Mouse (Mus musculus): Measurements from ENCODE around the gene Casp7.

GRCm38 (mm10) chr19:56381407-56381806 is 15.5 kb upstream of the Casp7 start:
- TF ChIP-seq NANOG (IDR thresholded peaks at IDR 0.05; ENCODE audit: borderline replicate concordance, low read length) = no peak
- no peak for TF ChIP-seq CTCF (conservative IDR thresholded peaks at IDR 0.05; ENCODE audit: low read length)
